Mouse (Mus musculus): ENCODE results near the gene Slc37a1. TPM values are rescaled to one million over a fixed set of nuclear protein-coding genes. Genes with fewer than 3 reads are reported as not detected.
A peak's percentile ranks its signal among the peaks of the same experiment; 100 is the strongest.

Slc37a1 gene
- polyA plus RNA-seq, 1 experiment = 59.7 TPM

GRCm38 (mm10) chr17:31334509-31335260 is 48.1 kb downstream of the Slc37a1 start:
- H3K4me3 ChIP-seq (ENCODE audit: control insufficient read depth, insufficient read depth, low read length) = no peak overlapping the region
- no peaks in the 10 kb centered on the region for H3K4me1 ChIP-seq (replicated peaks; ENCODE audit: control insufficient read depth, insufficient read depth, low read length)
- no peaks in the 10 kb centered on the region for H3K36me3 ChIP-seq (ENCODE audit: control insufficient read depth, insufficient read depth, low read length)
- WGBS = 96% methylated on average over 11 of the region's 11 CpGs
- DNase-seq = no peak
- no peaks in the 10 kb centered on the region for H3K27me3 ChIP-seq (ENCODE audit: control insufficient read depth, insufficient read depth, low read length)
- H3K27ac ChIP-seq (ENCODE audit: control insufficient read depth, insufficient read depth, low read length) = no peak overlapping the region
- TF ChIP-seq POLR2A (IDR thresholded peaks at IDR 0.05; ENCODE audit: control insufficient read depth, extremely low read depth, insufficient read depth, low read length, poor library complexity) (no peak), CTCF (IDR thresholded peaks at IDR 0.05; ENCODE audit: borderline replicate concordance, control insufficient read depth, extremely low read depth, insufficient read depth, low read length, poor library complexity) (no peak)

DNA sequence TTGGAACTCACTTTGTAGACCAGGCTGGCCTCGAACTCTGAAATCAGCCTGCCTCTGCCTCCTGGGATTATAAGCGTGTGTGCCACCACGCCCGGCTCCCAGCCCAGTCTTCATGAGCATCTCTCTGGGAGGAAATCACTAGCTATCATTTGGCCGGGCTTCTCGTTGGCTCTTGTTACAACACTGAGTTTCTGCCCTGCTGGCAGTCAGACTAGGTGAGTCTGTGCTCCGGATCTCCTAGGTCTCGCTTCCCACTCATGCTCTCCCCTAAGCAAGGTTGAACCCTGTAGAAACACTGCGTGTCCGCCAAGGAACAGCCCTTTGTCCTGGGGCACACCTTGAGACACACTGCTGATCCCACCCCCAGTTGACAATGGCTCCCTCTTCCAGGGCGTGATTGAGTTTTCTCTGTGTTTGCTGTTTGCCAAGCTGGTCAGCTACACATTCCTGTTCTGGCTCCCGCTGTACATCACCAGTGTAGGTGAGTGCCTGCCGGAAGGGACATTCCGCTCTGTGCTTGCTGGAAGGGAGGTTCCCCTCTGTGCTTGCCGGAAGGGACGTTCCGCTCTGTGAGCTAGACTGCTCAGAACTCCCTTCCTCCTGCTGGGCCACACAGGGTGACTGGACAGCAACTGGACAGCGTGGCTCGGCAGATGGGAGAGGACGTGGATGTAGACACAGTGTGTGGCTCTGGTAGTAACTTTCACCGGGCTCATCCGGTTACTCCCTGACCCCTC is 48.9 kb downstream of the Slc37a1 start:
- no peak overlapping the region for H3K27ac ChIP-seq (ENCODE audit: control insufficient read depth, insufficient read depth, low read length)

DNA sequence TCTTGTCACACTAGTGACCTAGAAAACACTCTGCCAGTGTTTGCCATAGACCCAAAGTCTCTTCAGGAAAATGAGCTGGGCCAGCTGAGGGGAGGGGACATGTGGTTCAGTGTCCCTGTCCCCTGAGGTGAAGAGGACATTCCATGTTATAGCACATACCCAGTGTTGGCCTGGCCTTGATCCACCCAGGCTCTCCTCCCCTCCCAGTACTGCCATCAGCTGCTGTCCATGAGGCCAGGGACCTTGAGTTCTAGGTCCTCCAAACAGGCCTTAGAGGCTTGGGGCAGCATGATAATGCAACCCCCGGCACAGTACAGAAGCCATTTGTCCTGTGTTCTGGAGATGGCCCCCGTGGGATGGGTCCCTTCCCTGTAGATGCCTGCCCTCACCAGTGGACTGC is 53.2 kb downstream of the Slc37a1 start:
- TF ChIP-seq POLR2A (IDR thresholded peaks at IDR 0.05; ENCODE audit: control insufficient read depth, extremely low read depth, insufficient read depth, low read length, poor library complexity) (no peak), CTCF (IDR thresholded peaks at IDR 0.05; ENCODE audit: borderline replicate concordance, control insufficient read depth, extremely low read depth, insufficient read depth, low read length, poor library complexity) (no peak)
- no peak for DNase-seq
- Histone ChIP-seq H3K4me1 (replicated peaks; ENCODE audit: control insufficient read depth, insufficient read depth, low read length) (no peaks in the 10 kb centered on the region), H3K27me3 (ENCODE audit: control insufficient read depth, insufficient read depth, low read length) (no peaks in the 10 kb centered on the region), H3K36me3 (ENCODE audit: control insufficient read depth, insufficient read depth, low read length) (no peaks in the 10 kb centered on the region), H3K4me3 (ENCODE audit: control insufficient read depth, insufficient read depth, low read length) (no peak overlapping the region), H3K27ac (ENCODE audit: control insufficient read depth, insufficient read depth, low read length) (no peak overlapping the region)
- WGBS = 95% methylated on average over 2 of the region's 2 CpGs

More for the DNA sequence above, 48.9 kb downstream of the Slc37a1 start:
- TF ChIP-seq CTCF (IDR thresholded peaks at IDR 0.05; ENCODE audit: borderline replicate concordance, control insufficient read depth, extremely low read depth, insufficient read depth, low read length, poor library complexity) (no peak), POLR2A (IDR thresholded peaks at IDR 0.05; ENCODE audit: control insufficient read depth, extremely low read depth, insufficient read depth, low read length, poor library complexity) (no peak)
- Histone ChIP-seq H3K36me3 (ENCODE audit: control insufficient read depth, insufficient read depth, low read length) (no peaks in the 10 kb centered on the region), H3K27me3 (ENCODE audit: control insufficient read depth, insufficient read depth, low read length) (no peaks in the 10 kb centered on the region), H3K4me3 (ENCODE audit: control insufficient read depth, insufficient read depth, low read length) (no peak overlapping the region), H3K4me1 (replicated peaks; ENCODE audit: control insufficient read depth, insufficient read depth, low read length) (no peaks in the 10 kb centered on the region)
- DNase-seq = no peak
- WGBS = 96% methylated on average over 22 of the region's 22 CpGs

GRCm38 (mm10) chr17:31342191-31342590 is 55.6 kb downstream of the Slc37a1 start:
- no peak overlapping the region; the same call in 1 of the 2 replicates for H3K27ac ChIP-seq (ENCODE audit: control insufficient read depth, insufficient read depth, low read length)
- no peak overlapping the region for H3K4me3 ChIP-seq (ENCODE audit: control insufficient read depth, insufficient read depth, low read length)
- no peak for TF ChIP-seq CTCF (IDR thresholded peaks at IDR 0.05; ENCODE audit: borderline replicate concordance, control insufficient read depth, extremely low read depth, insufficient read depth, low read length, poor library complexity)
- no peak for TF ChIP-seq POLR2A (IDR thresholded peaks at IDR 0.05; ENCODE audit: control insufficient read depth, extremely low read depth, insufficient read depth, low read length, poor library complexity)
- no peak for DNase-seq
- H3K36me3 ChIP-seq (ENCODE audit: control insufficient read depth, insufficient read depth, low read length) = no peaks in the 10 kb centered on the region
- 95% methylated on average over 6 of the region's 6 CpGs for WGBS
- no peaks in the 10 kb centered on the region for H3K4me1 ChIP-seq (replicated peaks; ENCODE audit: control insufficient read depth, insufficient read depth, low read length)
- no peaks in the 10 kb centered on the region for H3K27me3 ChIP-seq (ENCODE audit: control insufficient read depth, insufficient read depth, low read length)

- Histone ChIP-seq H3K27me3 (ENCODE audit: control insufficient read depth, insufficient read depth, low read length) (no peaks in the 10 kb centered on the region), H3K4me3 (ENCODE audit: control insufficient read depth, insufficient read depth, low read length) (no peak overlapping the region), H3K36me3 (ENCODE audit: control insufficient read depth, insufficient read depth, low read length) (no peaks in the 10 kb centered on the region), H3K27ac (ENCODE audit: control insufficient read depth, insufficient read depth, low read length) (no peak overlapping the region), H3K4me1 (replicated peaks; ENCODE audit: control insufficient read depth, insufficient read depth, low read length) (no peaks in the 10 kb centered on the region)
- 38% methylated on average over 5 of the region's 5 CpGs for WGBS
- TF ChIP-seq CTCF (IDR thresholded peaks at IDR 0.05; ENCODE audit: borderline replicate concordance, control insufficient read depth, extremely low read depth, insufficient read depth, low read length, poor library complexity) (peak; percentile 81; the same call in 1 of the 2 replicates), POLR2A (IDR thresholded peaks at IDR 0.05; ENCODE audit: control insufficient read depth, extremely low read depth, insufficient read depth, low read length, poor library complexity) (no peak)
- DNase-seq = peak; percentile 78
Observed at GRCm38 (mm10) chr17:31344172-31344801, 57.7 kb downstream of the Slc37a1 start.

- TF ChIP-seq CTCF (IDR thresholded peaks at IDR 0.05; ENCODE audit: borderline replicate concordance, control insufficient read depth, extremely low read depth, insufficient read depth, low read length, poor library complexity) (no peak), POLR2A (IDR thresholded peaks at IDR 0.05; ENCODE audit: control insufficient read depth, extremely low read depth, insufficient read depth, low read length, poor library complexity) (no peak)
- Histone ChIP-seq H3K4me1 (replicated peaks; ENCODE audit: control insufficient read depth, insufficient read depth, low read length) (no peaks in the 10 kb centered on the region), H3K36me3 (ENCODE audit: control insufficient read depth, insufficient read depth, low read length) (no peaks in the 10 kb centered on the region), H3K27me3 (ENCODE audit: control insufficient read depth, insufficient read depth, low read length) (no peaks in the 10 kb centered on the region), H3K4me3 (ENCODE audit: control insufficient read depth, insufficient read depth, low read length) (no peak overlapping the region), H3K27ac (ENCODE audit: control insufficient read depth, insufficient read depth, low read length) (no peak overlapping the region)
- 94% methylated on average over 3 of the region's 3 CpGs for WGBS
- DNase-seq = no peak
Observed at GRCm38 (mm10) chr17:31344816-31345215, 58.2 kb downstream of the Slc37a1 start.

All from thymus, adult 2 months (tissue).